Mouse (Mus musculus) lung, embryonic 16.5 days (tissue): ENCODE results near the gene Pisd. TPM values are rescaled to one million over a fixed set of nuclear protein-coding genes. Genes with fewer than 3 reads are reported as not detected.

Source experiments
- ATAC-seq: fragments of 200-750 bp; cut with Nextera tagmentation; 2 replicates; pipeline ENCODE4 v1.8.0; 2017; ENCODE audit warnings: low read depth, mild to moderate bottlenecking, moderate library complexity
- H3K27ac ChIP-seq: fragments of 300-500 bp; sonication (generic); 2 replicates; pipeline ENCODE4 v1.5.1; 2014; ENCODE audit warnings: mild to moderate bottlenecking, control low read depth, low read length
- H3K27me3 ChIP-seq: fragments of 300-500 bp; sonication (generic); 2 replicates; pipeline ENCODE4 v1.6.1; 2014; ENCODE audit warnings: low read depth, low read length, mixed read lengths; ENCODE audit not compliant: control insufficient read depth, insufficient read depth
- H3K36me3 ChIP-seq: fragments of 300-500 bp; sonication (generic); 2 replicates; pipeline ENCODE4 v1.6.1; 2014; ENCODE audit warnings: low read length; ENCODE audit not compliant: control insufficient read depth, insufficient read depth
- H3K4me1 ChIP-seq: fragments of 300-500 bp; sonication (generic); replicated peaks from 2 replicates; pipeline ENCODE4 v1.6.1; 2014; ENCODE audit warnings: low read length, mixed read lengths; ENCODE audit not compliant: control insufficient read depth, insufficient read depth
- H3K4me2 ChIP-seq: fragments of 300-500 bp; sonication (generic); 2 replicates; pipeline ENCODE4 v1.6.1; 2014; ENCODE audit warnings: low read depth, low read length, control low read depth
- H3K4me3 ChIP-seq: fragments of 300-500 bp; sonication (generic); 2 replicates; pipeline ENCODE4 v1.5.1; 2014; ENCODE audit warnings: mild to moderate bottlenecking, low read length, control low read depth
- H3K9ac ChIP-seq: fragments of 300-500 bp; sonication (generic); 2 replicates; pipeline ENCODE4 v1.6.1; 2014; ENCODE audit warnings: low read length, control low read depth
- H3K9me3 ChIP-seq: fragments of 300-500 bp; sonication (generic); 2 replicates; pipeline ENCODE4 v1.6.1; 2016; ENCODE audit warnings: low read length; ENCODE audit not compliant: control insufficient read depth
- WGBS: fragments of 180-500 bp; shearing (Covaris S2); extraction: QIAGEN DNeasy Blood & Tissue Kit; methylation state at CpG from one replicate; pipeline ENCODE4 v1.1.7; 2014; 5-methylcytosine and 5-hydroxymethylcytosine counted together
- polyA plus RNA-seq: library from polyadenylated mRNA; unstranded; fragments of >200 nt; fragmentation: Nextera tagmentation; extraction: Ambion mirVana; gene quantifications from 2 replicates; pipeline ENCODE4 v1.2.1, GENCODE M21; 2015

Gene Pisd
- polyA plus RNA-seq, 1 experiment from 2014 or later: 65.1 TPM

DNA sequence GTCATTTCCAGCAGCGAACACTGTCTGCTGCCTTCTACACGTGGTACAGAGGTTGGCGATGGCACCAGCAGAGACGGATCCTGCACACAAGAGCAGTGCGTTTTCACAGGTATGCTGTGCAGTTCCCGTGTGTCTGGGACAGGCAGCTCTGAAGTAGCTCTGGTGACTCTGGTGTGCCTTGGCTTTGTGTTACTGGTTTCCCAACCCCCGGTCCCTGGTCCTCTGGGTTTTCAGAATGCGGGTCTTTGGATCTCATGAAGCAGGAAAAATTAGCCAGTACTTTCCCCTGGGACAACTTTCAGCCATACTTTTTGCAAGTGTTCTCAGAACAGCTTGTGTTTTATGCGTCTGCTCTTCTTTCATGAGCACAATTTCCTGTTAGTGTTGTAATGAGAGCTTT is 65.0 kb downstream of the Pisd start:
- 70% methylated on average over 9 of the region's 9 CpGs for WGBS
- Histone ChIP-seq H3K4me3 (no peak overlapping the region), H3K27me3 (no peaks in the 10 kb centered on the region), H3K9ac (no peak overlapping the region), H3K27ac (no peak overlapping the region), H3K9me3 (no peaks in the 10 kb centered on the region), H3K36me3 (no peaks in the 10 kb centered on the region), H3K4me1 (no peaks in the 10 kb centered on the region), H3K4me2 (no peak overlapping the region)
- no peak for ATAC-seq

DNA sequence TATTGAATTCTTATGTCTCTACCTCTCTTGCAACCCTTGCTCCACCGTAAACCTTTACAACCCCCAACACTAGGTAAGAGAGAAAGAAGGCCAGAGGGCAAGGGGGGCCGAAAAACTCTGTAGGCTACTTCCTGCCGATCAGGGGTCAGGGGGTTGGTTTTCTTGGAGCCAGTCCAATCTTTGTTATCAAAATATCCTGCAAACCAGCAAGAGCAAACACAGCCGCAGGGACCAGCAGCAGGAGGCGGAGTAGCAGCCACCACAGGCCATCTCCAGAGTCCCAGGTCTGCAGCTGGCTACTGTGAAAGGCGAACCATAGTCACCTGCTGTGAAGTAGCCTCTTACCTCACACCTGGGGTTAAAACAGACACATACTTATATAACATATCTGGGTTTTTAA is 66.5 kb downstream of the Pisd start:
- Histone ChIP-seq H3K4me1 (no peaks in the 10 kb centered on the region), H3K36me3 (no peaks in the 10 kb centered on the region), H3K9ac (no peak overlapping the region), H3K4me3 (no peak overlapping the region), H3K9me3 (no peaks in the 10 kb centered on the region), H3K27ac (no peak overlapping the region), H3K4me2 (no peak overlapping the region), H3K27me3 (no peaks in the 10 kb centered on the region)
- no peak for ATAC-seq
- 26% methylated on average over 6 of the region's 6 CpGs for WGBS

DNA sequence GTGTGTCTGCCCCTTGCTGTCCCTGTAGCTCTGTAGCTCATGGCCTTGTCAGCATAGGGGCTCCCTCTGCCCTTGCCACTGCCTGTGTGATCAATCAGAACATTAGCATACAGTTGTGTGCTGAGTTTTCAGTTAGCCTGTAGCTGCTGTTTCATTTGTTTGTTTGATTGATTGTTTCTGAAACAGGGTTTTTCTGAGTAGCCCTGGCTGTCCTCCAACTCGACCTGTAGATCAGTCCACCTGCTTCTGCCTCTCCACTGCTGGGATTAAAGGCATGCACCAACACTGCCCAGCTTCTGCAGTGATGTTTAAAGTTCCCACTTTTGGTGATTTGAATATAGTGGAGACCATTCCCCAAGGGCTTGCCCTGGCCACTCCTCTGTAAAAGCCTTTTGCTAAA is 67.7 kb downstream of the Pisd start:
- no peak overlapping the region for H3K4me3 ChIP-seq

DNA sequence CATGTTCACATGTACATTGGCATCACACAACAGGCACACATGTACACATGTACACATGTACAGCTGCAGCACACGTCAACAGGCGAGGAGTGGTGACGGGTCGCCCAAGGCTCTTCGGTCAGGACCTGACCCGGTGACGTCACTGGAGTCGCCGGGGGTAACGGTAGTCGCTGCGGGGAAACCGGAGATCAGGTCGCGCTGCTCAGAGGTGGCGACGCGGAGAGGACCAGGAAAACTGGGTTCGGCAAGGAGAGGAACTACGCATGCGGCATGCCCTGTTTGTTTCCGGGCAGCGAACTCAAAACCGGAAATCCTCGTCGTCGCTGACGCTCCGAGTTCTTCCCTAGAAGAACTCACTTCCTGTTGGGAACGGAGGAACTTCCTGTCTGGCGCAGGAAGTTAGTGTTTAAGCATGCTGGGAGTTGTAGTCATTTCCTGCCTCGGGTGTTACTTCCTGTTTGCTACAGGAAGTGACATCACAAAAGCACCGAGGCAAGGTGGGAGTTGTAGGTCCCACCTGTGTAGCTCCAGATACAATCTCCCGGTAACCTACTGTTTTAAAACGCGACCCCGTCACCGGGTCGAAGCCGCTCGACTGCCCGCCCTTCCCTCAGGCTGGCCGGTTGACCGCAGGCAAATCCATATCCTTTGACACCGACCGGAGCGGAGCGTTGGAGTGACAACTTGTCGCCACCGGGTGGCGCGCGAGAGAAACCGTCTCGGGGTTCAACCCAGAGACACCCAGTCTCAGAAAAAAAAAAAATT is 71.6 kb downstream of the Pisd start:
- under 1% methylated on average over 55 of the region's 55 CpGs for WGBS
- Histone ChIP-seq H3K4me1 (peaks cover 3% of the 10 kb centered on the region; the same call in 1 of the 2 replicates), H3K36me3 (no peaks in the 10 kb centered on the region), H3K4me3 (peak overlapping the region; percentile 72), H3K9ac (peak overlapping the region; percentile 78), H3K9me3 (no peaks in the 10 kb centered on the region), H3K4me2 (peak overlapping the region; percentile 75), H3K27ac (peak overlapping the region; percentile 96), H3K27me3 (no peaks in the 10 kb centered on the region)
- ATAC-seq: peak; percentile 99

More for the DNA sequence above, 67.7 kb downstream of the Pisd start:
- H3K4me1 ChIP-seq: peaks cover 3% of the 10 kb centered on the region; the same call in 1 of the 2 replicates
- H3K27ac ChIP-seq: no peak overlapping the region
- H3K4me2 ChIP-seq: no peak overlapping the region
- H3K9me3 ChIP-seq: no peaks in the 10 kb centered on the region
- H3K9ac ChIP-seq: no peak overlapping the region
- no peaks in the 10 kb centered on the region for H3K36me3 ChIP-seq
- 39% methylated on average over 1 of the region's 1 CpGs for WGBS
- H3K27me3 ChIP-seq: no peaks in the 10 kb centered on the region
- ATAC-seq: no peak

DNA sequence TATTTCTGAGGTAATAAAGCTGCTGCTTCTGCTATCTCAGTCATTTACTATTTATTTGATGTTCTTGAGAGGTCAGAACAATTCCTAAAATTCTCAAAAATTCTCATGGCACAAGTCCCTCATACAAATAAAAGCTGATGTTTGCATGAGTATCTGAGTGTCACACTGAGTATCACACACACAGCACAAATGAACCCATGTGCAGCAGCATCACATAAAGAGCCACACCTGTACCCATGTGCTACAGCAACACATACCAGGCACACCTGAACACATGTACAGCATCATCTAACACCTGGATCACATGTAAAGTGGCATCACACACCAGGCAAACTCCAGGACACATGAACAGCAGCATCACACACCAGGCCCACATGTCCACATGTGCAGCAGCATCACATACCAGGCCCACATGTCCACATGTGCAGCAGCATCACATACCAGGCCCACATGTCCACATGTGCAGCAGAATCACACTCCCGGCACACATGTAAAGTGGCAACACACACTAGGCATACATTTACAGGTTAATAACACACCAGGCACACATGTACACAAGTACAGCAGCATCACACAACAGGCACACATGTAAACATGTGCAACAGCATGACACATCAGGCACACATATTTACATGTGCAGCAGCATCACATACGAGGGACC is 72.3 kb downstream of the Pisd start:
- ATAC-seq: peak; percentile 1
- Histone ChIP-seq H3K4me3 (peak overlapping the region; percentile 72), H3K9ac (peak overlapping the region; percentile 78), H3K9me3 (no peaks in the 10 kb centered on the region), H3K27me3 (no peaks in the 10 kb centered on the region), H3K27ac (peak overlapping the region; percentile 96), H3K4me1 (peaks cover 3% of the 10 kb centered on the region; the same call in 1 of the 2 replicates), H3K36me3 (no peaks in the 10 kb centered on the region), H3K4me2 (peak overlapping the region; percentile 75)
- WGBS: 31% methylated on average over 2 of the region's 2 CpGs

DNA sequence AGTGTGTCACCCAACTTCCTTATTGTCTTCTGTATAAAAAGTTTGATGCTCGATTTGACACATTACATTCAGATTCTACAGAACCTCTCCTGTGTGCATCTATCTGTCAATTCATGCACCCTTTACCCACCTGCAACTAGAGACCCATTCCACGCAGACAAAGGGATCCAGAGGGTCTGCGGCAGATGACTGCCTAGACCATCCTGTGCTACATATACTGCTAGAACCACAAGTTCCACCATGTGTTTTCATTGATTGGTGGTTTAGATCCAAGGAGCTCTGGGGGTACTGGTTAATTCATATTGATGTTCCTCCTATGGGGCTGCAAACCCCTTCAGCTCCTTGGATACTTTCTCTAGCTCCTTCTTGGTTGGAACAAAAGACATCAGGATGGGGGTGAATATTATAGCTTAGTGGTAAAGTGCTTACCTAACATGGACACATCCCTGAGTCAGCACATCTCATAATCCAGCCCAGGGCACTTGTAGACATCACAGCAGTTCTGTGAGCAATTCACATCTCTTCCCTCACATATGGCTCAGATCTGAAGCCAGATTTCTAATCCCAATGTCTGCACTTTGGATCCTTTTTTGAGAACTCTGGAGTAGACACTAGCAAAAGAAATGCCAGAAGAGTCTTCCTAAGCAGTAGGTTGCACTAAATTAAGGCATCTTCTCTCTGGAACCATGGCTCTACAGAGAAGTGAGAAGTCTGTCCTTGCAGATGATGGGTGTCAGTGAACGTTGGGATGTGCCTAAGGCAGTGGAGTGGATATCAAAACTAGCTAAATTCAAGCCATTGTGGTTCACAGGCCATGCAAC is 73.0 kb downstream of the Pisd start:
- Histone ChIP-seq H3K4me3 (no peak overlapping the region), H3K27me3 (no peaks in the 10 kb centered on the region), H3K4me2 (no peak overlapping the region), H3K27ac (no peak overlapping the region), H3K36me3 (no peaks in the 10 kb centered on the region), H3K4me1 (peaks cover 3% of the 10 kb centered on the region; the same call in 1 of the 2 replicates), H3K9me3 (no peaks in the 10 kb centered on the region), H3K9ac (no peak overlapping the region)
- ATAC-seq: no peak
- WGBS: 66% methylated on average over 4 of the region's 4 CpGs

DNA sequence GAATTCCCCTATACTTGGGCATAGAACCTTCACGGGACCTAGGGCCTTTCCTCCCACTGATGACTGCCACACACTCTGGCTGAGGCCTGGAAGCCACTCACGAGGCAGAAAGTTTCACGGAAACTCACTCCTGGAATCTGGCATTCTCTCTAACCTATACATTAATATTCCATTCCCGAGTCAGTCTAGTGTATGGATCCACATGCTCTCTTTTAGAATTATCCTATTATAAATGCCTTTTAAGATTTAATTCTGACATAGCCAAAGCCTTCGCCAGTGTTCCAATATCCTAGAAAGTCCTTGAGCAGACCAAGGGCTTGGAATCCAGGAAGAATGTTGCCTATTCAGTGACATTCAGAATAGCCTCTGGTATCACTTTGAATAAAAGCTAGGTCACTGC is 74.0 kb downstream of the Pisd start:
- H3K27me3 ChIP-seq: no peaks in the 10 kb centered on the region
- no peaks in the 10 kb centered on the region for H3K9me3 ChIP-seq
- H3K9ac ChIP-seq: no peak overlapping the region
- H3K4me2 ChIP-seq: no peak overlapping the region
- no peak overlapping the region for H3K4me3 ChIP-seq
- no peak for ATAC-seq
- peaks cover 3% of the 10 kb centered on the region; the same call in 1 of the 2 replicates for H3K4me1 ChIP-seq
- H3K36me3 ChIP-seq: no peaks in the 10 kb centered on the region
- 69% methylated on average over 5 of the region's 5 CpGs for WGBS
- no peak overlapping the region for H3K27ac ChIP-seq

DNA sequence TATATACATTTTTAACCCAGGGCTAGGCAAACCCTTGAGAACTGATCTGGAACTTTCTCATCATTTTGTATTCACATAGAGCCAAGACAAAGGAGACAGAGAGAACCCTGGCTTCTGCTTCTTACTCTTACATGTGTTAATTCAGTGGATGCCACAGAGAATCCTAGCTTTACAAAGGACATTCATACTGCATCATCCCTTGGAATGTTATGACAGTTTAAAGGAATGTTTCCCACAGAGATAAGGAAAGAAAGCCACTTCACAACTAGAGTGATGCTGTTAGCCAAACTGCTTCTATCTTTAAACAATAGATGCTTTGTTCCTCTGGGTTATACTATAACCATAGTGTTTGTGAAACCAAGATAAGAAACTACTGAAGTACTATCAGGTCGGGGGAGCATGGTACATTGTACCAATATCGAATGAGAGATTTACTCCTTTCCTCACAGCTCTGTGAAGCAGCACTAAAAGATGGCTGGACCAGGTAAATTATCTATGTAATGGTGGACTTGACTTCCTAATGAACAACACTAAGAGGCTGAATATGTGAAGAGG is 79.1 kb downstream of the Pisd start:
- no peak overlapping the region for H3K4me3 ChIP-seq
- no peaks in the 10 kb centered on the region for H3K27me3 ChIP-seq
- 50% methylated on average over 2 of the region's 2 CpGs for WGBS

More for the DNA sequence above, 79.1 kb downstream of the Pisd start:
- no peaks in the 10 kb centered on the region for H3K9me3 ChIP-seq
- H3K4me2 ChIP-seq: no peak overlapping the region
- H3K4me1 ChIP-seq: no peaks in the 10 kb centered on the region
- no peaks in the 10 kb centered on the region for H3K36me3 ChIP-seq
- H3K27ac ChIP-seq: no peak overlapping the region
- ATAC-seq: no peak
- H3K9ac ChIP-seq: no peak overlapping the region
